Mouse (Mus musculus) adrenal gland, postnatal 36 days (tissue): ENCODE measurements at regions not wholly inside any gene's neighbourhood (a gene's known extent, or its start where the extent isn't known, plus 50 kb on each side); places are given as distances from the start of the nearest gene placed in this dataset.
"Not testable (repeated sequence)": the region's sequence is repeated elsewhere in the genome, so short reads cannot be mapped to it uniquely, and the experiment has no call there.

Experiments used
- DNase-seq, 2 experiments: peaks; one replicate each; pipeline ENCODE4 v3.0.0; 2021; ENCODE audit warnings: mixed read lengths in 1 of 2

DNA sequence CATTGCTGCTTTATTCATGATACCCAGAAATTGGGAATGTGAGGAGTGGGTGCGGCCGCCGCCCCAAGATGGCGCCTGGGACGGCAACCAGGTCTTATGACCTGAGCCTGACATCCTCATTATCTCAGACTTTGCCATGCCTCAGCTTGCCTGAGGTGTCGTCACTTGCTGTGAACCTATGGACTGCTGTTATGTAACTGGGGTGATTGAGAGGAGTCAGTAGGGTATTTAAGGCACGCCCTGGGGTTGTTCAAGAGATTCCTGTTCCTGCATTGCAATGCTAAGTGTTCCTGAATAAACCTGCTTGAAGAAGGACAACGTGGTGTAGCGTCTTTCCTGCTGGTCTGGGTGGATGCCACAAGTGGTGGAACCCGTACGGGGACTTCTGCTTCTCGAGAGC is 211.4 kb upstream of the Pou3f2 start:
- DNase-seq, result no peak

DNA sequence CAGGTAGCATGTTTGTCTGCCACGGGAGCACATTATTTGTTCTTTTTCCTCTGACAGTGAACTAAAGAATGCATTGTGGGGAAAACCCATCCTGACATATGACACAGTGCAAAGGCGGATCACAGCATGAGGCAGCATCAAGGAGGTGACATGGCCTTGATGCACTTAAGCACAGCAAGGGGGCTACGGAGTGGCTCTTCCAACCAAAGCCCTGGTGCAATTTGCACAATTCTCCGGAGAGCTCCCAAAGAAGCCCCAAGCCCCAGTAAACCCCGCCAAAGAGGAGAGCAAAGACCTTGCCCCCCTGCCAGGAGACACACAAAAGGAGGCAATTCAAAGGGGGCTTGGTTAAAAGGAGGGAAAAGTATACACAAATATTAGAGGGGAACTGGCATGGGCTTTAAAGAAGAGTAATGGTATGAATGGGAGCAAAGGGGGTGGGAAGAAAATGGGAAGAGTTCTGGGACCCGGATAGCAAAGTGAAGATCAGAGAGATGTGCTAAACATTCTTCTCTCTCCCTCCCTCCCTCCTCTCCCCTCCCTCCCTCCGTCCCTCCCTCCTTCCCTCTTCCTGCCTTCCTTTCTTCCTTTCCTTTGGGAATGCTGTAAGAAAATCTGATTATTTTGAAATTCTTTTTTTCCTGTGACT is 179.7 kb upstream of the Pou3f2 start:
- no peak for DNase-seq

DNA sequence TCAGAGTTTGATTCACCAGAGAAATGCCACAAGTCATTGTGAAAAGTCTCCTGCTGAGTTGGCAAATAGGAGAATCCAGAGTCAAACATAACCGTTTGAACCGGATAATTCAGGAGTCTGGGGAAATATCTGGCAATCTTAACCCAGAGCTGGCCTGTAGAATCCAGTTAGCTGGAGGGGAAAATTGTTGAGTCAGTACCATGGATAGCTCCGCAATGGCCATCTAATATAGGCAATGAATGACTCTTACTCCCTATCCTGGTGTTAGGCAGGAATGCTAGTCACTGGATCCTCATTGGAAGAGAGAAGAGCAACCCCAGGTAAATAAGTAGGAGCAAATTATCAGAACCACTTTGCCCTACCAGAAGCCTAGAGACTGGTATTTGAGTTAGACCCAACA is 157.4 kb upstream of the Pou3f2 start:
- peak in 1 of 2 experiments; percentile 2 for DNase-seq

DNA sequence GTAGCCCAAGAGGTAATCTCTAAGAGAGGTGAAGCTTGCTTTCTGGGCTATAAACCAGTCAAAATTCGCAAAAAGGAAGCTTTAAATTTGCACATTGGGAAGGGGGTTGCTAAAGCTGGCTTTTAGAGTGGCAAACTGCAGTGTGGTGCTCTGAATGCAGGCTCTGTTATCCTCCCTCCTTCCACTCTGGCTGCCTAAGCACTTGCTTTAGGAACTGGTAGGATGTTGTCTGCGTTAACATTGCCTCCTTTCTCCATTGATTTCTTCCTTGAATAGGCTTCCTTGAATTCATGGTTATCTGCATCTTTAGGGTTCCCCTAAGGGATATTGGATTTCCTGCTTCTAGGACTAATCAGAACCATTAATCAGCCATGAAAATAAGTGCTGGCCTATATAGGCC is 120.8 kb upstream of the Pou3f2 start:
- no peak for DNase-seq

DNA sequence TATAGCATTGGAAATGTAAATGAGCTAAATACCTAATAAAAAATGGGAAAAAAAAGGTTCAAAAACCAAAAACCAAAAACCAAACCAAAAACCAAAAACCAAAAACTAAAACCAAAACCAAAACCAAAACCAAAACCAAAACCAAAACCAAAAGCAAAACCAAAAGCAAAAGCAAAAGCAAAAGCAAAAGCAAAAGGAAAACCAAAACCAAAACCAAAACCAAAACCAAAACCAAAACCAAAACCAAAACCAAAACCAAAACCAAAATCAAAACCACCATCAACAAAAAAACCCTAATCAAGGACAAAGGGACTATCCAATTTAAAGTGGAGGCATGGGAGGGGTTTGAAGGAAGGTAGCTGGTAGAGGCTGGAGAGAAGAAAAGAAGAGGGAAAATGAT is 114.0 kb upstream of the Pou3f2 start:
- DNase-seq, result not testable (repeated sequence)

DNA sequence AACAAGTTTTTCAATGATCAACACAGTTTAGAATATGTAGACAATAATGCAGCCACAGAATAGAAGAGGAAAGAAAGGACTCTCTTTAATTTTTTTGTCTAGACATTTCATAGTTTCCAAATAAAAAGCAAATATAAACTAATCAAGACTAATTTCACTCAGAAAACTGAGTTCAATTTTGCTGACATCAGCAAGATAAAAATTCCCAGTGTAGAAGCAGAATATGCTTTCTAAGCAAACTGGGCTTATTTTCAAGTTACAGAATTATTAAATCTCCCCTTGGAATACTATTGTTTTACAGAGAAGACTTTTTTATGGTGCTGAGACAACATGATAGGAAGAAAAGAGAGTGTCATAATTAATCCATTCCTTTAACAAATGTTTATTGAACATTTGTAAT is 99.0 kb upstream of the Pou3f2 start:
- DNase-seq, result no peak

DNA sequence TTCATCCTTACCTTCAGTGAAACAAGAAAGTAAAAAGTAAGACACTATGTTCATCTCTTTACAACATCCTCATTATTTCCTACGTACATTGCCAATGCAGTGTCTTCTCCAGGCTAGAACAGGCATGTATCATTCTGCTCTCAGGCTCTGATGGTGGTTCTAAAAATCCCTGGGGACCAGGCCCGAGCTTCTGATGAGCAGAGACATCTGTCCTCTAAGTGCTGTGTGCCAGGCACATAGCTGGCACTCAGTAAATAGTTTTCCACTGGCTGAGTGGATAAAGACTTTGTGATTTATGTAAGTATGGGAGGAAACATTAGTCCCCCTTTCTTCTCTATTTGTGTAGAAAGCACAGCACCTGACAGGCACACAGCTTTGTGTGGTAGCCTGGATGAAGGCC is 77.8 kb upstream of the Pou3f2 start:
- DNase-seq, result no peak

DNA sequence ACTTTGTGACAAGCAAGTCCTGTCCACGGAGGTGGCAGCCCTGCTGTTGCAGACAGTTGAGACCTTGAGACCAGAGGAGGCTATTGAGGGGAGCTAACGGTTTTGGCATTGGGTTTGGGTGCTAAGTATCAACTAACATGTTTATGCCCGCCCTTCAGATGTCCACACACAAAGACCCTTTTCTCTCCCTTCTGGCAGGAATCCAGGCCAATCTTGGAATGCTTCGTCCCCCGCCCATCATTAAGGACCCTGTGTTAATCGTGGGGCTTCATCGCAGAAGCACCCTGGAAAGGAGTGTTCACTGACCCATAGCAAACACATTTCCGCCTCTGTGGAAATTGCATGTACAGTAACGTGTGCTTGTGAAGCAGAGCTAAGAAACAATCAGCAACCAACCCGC is 76.4 kb upstream of the Pou3f2 start:
- no peak for DNase-seq
